Mouse (Mus musculus): ENCODE measurements at regions not wholly inside any gene's neighbourhood (a gene's known extent, or its start where the extent isn't known, plus 50 kb on each side); places are given as distances from the start of the nearest gene placed in this dataset.

DNA sequence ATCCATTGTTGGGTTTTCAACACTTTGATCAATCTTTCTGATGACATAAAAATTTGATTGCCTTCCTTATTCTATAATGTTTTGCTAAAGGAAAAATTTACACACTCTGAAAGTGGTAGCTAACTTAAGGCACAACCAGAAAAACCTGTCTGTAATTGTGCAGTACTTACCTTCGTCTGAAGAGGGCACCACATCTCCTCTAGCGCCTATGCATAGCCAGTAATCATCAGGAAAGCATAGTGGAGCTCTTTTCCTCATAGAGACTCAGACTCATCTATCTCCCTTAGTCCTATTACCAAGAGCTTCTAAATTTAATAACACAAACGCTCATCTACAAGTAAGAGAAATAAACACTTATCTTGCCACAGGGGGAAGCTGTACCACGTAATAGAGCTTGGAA is 342.1 kb upstream of the Got2 start:
- 28% methylated on average over 4 of the region's 4 CpGs for WGBS
- Histone ChIP-seq H3K4me3 (replicated peaks) (no peak overlapping the region), H3K4me1 (replicated peaks) (no peaks in the 10 kb centered on the region), H3K36me3 (no peaks in the 10 kb centered on the region), H3K27me3 (replicated peaks) (no peaks in the 10 kb centered on the region), H3K4me2 (replicated peaks) (no peak overlapping the region), H3K9me3 (no peaks in the 10 kb centered on the region), H3K27ac (no peak overlapping the region), H3K9ac (no peak overlapping the region)
- ATAC-seq, result no peak
